Mouse (Mus musculus) kidney, postnatal 4 days (tissue): Measurements from ENCODE around the gene Ncoa4.
"Not testable (repeated sequence)": the region's sequence is repeated elsewhere in the genome, so short reads cannot be mapped to it uniquely, and the experiment has no call there.

Experiments
- DNase-seq, 2 experiments: peaks; one replicate each; pipeline ENCODE4 v3.0.0; 2021; ENCODE audit warnings: mixed read lengths in 2 of 2

Ncoa4 gene

GRCm38 (mm10) chr14:32161090-32161885 is 1.6 kb downstream of the Ncoa4 start:
- DNase-seq, result no peak

GRCm38 (mm10) chr14:32162231-32162630 is 2.6 kb downstream of the Ncoa4 start:
- DNase-seq, result no peak

GRCm38 (mm10) chr14:32163203-32163888 is 3.7 kb downstream of the Ncoa4 start:
- no peak for DNase-seq

DNA sequence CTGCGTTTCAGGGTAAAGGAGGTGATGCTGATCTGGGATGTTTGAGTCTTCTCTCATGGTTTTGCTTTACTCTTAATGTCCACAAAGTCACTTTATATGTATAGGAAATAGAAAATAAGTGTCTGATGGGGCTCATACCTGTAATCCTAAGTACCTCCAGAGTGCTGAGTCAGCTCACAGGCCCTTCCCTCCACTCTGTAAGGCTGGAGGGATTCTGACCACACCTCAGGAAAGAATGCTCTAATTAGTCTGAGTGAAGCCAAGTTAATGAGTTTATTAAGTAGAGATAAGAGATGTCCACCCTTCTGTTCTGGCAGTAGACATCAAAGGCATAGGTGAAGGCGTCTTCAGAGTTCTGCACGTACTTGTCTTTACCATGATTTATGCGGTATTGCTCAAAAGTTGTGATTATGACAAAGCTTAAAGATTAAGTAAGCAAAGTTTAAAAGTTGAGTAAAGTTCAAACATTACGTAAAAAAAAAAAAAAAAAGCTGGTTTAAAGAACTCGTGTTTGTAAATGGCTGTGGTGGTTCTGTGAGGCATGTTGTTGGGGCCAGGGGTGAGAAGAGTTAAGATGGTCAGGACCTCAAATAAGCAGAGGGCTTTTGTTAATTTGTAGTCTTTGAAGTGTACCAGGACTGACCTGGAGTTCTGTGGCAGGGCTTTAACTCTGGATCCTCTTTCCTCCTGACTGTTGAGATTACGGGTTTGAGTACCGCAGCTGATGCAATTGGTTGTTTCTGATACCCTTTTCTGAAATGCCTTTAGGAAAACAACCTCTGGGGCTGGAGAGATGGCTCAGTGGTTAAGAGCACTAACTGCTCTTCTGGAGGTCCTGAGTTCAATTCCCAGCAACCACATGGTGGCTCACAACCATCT is 4.7 kb downstream of the Ncoa4 start:
- DNase-seq, result no peak

DNA sequence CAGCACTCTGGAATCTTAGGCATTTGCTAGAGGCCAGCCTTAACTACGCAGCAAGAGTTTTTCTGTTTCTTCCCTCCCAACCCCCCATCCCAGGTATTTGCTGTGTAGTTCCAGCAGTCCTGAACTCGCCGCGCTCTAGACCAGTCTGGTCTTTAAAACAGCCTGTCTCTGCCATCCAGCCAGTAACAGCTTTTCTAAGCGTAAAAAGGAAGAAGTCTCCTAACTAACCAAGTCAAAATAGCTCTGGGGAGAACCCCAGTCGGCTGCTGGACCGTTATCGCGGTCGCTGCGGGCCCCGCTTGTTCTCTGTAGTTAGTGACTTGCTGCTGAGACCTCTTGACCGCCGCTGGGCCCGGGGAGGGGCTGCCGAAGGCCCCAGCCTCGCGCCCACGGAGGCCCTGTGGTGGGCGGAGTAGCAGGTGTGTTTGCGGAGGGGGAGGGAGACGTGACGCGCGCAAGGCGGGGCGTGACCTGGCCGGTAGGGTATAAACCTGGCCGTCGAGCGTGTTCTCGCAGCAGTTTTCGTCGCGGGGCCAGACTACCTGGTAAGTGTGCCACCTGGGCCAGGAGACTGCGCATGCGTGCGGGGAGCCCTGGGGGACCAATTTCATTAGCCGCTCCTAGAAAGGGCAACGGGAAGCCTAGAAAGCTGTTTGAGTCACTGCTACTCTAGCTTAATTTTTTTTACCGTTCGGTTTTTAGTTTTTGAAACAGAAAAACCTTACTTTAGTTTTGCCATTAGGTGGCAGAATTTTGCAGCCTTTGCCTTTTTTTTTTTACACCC is 5.8 kb downstream of the Ncoa4 start:
- DNase-seq, result peak; percentile 88 to 92

DNA sequence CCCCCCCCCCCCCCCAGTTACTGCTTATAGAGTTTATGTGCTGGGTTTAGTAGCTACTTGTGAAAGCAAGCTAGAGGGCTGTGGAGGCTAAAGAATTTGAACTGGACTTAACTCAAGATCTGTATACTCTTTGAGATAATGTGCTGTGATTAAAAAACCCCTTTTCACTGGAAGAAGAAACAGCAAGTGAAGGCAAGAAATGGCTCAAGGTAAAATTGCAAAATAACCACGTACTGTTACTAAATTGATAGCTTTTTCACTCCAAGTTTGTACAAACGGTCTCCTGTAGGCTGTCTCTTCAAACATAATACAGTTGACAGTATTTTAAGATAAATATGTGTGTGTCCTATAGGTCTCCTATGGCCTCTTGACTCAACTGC is 6.4 kb downstream of the Ncoa4 start:
- DNase-seq, result no peak

DNA sequence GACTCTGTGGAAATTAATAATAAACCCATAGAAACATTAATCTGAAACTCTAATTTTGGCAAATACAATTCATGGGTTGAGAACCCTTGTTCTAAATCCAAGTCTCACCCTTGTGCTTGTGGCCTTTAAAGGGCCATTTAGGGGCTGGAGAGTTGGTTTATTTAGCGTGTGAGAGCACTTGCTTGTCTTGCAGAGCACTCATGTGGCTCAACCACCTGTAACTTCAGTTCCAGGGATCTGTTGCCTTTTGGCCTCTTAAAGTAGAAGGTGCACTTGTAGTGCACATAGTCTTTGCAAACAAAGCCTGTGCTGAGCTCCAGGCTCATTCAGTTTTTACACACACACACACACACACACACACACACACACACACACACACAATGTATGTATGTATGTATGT is 7.2 kb downstream of the Ncoa4 start:
- no peak for DNase-seq

- no peak for DNase-seq
Observed at GRCm38 (mm10) chr14:32167326-32167725, 7.7 kb downstream of the Ncoa4 start.

GRCm38 (mm10) chr14:32168653-32169231 is 9.1 kb downstream of the Ncoa4 start:
- no peak for DNase-seq

DNA sequence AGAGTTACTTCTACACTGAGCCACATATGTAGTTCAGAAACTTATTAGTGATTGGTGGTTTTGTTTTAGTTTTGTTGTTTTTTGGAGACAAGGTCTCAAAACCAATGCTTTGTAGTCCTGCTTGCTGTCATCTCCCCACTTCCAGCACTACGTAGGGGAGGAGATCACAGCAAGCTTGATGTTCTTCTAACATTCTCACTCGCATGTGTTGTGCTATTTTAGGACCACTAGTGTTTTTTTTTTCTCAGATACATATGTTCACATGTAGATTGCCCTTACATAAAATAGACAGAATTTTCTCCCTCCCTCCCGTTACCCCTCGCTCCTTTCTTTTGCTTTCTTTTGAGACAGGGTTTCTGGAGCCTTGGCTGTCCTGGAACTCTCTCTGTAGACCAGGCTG is 10.5 kb downstream of the Ncoa4 start:
- DNase-seq, result no peak

DNA sequence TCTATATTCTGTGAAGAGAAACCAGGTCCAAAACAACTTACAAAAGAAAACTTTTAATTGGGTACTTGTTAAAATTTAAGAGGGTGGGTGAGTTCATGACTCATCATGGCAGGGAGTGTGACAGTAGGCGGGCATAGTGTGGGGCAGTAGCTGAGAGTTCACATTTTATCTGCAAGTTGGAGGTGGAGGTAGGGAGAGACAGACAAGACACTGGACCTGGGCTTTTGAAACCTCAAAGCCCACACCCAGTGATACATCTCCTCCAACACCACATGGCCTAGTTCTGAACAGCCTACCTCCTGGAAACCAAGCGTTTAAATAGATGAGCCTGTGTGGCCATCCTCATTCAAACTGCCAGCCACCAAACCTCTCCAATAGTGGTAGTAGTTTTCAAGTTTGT is 15.6 kb downstream of the Ncoa4 start:
- no peak for DNase-seq

- DNase-seq, result not testable (repeated sequence)
Observed at GRCm38 (mm10) chr14:32176590-32176989, 16.9 kb downstream of the Ncoa4 start.

- DNase-seq, result no peak
Observed at GRCm38 (mm10) chr14:32179393-32180195, 19.9 kb downstream of the Ncoa4 start.

- no peak for DNase-seq
Observed at GRCm38 (mm10) chr14:32180861-32181260, 21.2 kb downstream of the Ncoa4 start.

GRCm38 (mm10) chr14:32183846-32184245 is 24.2 kb downstream of the Ncoa4 start:
- no peak for DNase-seq

- DNase-seq, result no peak
Observed at GRCm38 (mm10) chr14:32190627-32191391, 31.1 kb downstream of the Ncoa4 start.

DNA sequence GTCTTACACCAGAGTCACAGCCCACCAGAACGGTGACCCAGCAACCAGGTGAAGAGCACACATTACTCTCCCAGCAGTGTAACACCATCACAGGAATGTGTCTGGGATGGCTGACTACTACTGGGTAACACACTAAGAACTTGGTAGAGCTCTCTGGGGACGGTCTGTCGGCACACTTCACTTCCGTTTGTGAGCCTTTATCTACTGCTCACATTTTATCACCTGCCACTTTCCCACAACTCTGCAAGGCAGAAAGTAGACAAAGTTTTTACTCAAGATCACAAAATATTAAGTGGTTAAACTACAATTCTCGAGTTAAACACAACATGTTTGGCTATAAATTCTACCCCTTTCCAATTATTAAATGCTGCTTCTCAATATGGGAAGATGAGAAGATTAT is 32.3 kb downstream of the Ncoa4 start:
- DNase-seq, result no peak

- peak; percentile 67 to 73 for DNase-seq
Observed at GRCm38 (mm10) chr14:32192437-32192836, 32.8 kb downstream of the Ncoa4 start.

DNA sequence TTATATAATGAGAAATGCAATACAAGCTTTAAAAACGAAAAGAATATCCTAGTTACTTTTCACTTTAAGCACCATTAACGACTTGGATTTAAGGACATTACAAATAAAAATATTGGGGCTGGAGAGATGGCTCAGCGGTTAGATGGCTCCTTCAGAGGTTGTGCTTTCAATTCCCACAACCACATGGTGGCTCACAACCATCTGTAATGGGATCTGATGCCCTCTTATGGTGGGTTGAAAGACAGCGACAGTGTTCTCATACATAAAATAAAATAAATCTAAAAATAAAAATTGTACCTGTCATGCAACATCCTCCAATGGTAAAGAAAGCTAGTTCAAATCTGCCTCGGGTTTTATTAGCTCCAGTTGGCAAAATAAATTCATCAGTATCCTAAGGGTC is 33.9 kb downstream of the Ncoa4 start:
- DNase-seq, result not testable (repeated sequence)

DNA sequence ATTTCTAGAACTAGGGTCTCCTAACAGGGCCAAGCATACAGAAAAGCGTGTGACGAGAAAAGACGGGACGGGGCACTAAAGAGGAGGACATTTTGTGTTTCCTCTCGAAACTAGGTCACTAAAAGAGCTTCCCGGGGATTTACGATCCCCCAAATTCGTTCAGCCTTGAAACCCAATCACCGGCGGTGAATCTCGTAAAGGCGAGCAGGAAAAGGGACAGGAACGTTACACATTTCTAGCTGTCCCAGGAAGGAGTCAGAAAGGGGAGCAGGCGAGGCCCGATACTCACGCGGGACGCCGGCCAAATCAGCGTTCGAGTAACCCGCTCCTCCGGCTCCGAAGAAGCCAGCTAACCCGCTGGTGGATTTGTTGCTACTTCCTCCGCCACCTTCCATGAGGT is 41.7 kb downstream of the Ncoa4 start:
- DNase-seq, result no peak
